Mouse (Mus musculus): ENCODE results near the gene Obscn.
A peak's percentile ranks its signal among the peaks of the same experiment; 100 is the strongest.

Obscn gene

DNA sequence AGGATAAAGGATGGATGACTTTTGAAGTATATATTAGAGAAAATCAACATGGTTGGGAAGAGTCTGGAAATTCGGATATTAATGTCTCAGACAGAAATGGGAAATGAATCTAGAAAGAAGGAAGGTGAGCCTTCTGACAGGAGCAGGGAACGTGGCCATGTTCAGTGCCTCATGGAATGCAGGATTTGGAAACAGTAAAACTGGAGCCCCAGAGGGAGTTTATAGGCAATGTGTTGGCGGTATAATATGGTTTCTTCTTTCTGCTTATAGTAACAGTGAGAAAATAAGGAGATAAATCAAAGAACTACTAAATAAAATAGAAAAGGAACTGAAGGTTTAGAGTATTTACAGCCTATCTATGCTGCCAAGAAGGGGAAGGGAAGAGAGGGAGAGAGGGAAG, 78.2 kb downstream of the Obscn start:
- no peak for DNase-seq (ENCODE audit: low read depth, low spot score)

DNA sequence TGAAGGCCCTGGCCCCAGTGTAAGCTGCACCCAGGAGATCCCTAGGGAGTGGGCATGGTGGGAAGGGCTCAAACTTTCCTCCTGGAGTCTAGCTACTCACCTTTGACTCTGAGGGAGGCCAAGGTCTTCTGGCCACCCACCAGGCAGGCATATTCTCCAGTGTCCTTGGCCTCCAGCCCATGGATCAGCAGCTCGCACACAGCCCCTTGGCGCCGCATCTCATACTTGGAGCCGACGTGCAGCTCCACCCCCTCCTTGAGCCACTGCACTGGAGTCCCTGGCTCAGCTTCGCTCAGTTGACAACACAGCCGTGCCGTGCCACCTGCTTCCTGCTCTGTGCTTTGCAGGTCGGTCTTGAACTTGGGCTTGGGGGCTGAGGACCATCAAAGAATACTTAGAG, 85.2 kb downstream of the Obscn start:
- no peak for DNase-seq (ENCODE audit: low read depth, low spot score)

DNA sequence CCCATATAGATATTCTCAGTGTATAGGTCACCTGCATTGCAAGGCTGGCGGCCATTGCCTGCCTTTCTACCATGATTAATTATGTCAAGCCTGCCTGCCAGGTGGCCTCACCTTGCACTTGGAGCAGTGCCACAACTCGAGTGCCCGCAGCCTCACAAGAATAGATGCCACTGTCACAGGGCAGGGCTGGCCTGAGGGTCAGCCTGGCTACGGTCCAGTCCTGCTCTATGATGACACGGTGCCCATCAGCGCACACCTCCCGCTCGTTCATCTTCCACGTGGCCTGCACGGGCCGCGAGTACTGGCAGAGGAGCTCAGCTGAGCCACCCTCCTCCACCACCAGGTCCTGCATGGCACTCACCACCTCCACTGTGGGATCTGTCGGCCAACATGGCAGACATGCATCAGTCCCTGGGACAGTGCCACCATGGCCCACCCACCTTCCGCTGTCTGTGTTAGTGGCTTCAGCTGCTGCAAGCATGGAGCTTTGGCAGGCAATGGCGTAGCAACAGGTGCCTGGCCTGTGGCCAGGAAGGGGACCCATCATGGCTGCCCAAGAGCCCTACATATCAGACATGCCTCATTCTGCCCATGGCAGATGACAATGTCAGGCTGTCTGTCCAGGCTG, 91.4 kb downstream of the Obscn start:
- DNase-seq (ENCODE audit: low read depth, low spot score) = no peak

DNA sequence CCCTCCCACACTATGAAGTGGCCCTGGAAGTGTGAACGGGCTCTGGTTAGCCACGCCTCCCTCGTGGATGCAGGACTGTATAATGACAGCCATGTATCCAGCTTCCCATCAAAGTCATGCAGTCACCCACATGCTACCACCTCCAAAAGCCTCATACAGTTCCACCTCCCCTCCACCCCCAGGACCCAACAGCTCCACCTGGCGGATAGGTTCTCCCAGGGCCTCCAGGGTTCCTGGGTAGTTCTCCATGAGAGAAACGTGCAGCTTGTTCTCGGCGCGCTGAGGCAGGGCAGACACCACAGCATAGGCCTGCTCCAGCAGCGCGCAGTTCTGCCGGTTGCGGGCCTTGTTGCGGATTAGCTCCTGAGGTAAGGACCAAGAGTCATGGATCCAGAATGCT, 107.2 kb downstream of the Obscn start:
- DNase-seq (ENCODE audit: low read depth, low spot score) = no peak

DNA sequence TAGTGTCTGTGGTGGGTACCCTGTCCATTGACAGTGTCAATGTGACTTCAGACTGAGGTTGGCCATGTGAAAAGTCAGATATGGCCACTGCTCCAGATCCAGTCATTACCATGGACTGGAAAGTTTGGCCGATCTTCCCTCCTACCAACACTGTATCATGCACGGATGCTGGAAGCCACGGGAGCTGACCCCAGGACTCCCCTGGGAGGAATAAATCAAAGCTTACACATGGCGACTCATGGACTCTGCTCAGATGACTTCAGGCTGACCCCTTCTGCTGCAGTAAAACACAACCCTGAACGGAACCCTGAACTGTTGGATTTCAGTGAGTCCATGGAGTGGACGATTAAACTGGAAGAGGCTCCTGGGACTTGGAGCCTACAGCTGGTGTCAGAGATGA, 109.8 kb downstream of the Obscn start:
- no peak for DNase-seq (ENCODE audit: low read depth, low spot score)

DNA sequence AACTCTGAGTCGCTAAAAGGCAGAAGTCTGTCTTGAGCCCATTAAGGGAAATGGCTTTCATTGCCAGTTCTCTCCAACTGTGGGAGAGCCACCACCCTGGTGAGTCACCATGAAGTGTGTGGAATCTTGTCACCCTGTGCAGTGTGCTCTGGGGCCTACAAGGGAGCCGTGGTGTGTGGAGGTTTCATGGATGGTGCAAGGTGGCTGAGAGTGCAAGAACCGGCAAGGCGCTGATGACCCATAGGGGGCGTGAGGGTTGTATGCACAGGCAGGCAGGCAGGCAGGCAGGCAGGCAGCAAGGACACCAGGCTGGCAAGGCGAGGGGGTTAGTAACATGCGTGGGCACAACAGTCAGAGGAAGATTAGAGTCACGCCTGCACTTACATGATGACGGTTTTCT, 121.2 kb downstream of the Obscn start:
- no peak for DNase-seq (ENCODE audit: low read depth, low spot score)

DNA sequence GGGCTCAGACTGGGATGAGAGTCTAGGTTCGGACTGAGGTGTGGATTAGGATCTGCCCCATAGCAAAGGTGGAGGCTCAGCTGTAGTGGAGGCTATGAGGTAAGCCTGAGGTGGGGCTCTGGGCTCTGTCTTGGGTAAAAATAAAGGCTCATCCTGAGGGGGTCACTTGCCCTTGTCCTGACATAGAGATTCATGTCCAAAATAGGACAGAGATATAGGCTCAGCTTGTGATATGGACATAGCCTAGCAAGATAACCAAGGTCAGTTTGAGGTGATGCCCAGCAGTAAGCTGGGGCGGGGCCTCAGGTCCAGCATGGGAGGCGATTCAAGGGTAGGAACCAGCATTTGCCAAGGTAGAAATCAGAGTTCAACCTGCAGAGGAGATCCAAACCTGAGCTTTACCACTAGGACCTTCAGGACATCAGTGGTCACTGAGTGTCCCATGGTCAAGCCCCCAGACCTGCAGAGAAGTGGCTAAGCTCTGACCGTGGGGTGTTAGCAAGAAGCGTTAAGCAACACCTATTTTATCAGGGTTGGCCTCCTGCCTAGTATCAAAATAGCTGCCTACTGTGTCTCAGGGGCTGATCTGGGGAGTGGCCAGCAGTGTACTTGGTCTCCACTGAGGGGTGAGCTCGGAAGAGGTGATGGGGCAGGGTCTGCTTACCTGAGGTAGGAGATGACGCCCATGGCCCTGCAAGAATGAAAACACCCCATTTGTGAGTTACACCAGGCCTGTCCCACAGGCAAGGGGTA, 133.7 kb downstream of the Obscn start:
- DNase-seq (ENCODE audit: low read depth, low spot score) = no peak

DNA sequence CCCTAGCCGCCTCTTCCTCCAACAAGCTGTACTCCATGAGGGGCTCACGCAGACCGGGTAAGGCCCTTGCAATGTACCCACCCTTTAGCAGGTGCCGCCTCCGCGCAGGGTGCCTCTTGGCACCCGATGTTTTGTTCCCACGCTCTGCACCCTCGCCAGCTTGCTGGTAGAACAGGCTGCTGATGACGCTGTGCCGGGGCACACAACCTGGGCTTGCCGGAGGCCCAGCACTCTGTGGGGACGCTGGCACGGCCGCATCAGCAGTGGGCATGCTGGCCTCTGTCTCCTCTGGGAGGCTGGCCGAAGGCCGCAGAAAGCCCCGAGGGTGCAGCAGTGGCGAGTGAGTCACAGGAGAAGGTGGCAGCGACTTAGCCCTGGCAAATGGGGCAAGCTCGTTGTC, 135.6 kb downstream of the Obscn start:
- no peak for DNase-seq (ENCODE audit: low read depth, low spot score)

DNA sequence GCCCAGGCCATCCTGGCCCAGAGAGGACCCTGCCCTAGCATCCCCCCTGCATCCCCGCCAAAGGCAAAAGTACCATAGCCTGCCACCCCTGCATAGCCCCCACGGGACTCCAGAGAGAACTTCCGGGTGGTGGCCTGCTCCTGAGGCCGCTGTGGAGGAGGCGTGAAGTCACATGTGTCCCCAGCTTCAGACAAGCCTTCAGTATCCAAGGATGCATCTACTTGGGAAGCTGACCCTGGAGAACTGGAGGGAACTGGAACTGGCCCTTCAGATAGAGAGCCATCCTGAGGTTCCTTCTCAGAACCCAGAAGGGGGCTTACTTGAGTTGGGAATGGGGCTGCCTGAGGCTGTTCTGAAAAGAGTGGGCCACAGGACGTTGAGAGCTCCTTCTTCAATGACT, 136.4 kb downstream of the Obscn start:
- DNase-seq (ENCODE audit: low read depth, low spot score) = no peak

DNA sequence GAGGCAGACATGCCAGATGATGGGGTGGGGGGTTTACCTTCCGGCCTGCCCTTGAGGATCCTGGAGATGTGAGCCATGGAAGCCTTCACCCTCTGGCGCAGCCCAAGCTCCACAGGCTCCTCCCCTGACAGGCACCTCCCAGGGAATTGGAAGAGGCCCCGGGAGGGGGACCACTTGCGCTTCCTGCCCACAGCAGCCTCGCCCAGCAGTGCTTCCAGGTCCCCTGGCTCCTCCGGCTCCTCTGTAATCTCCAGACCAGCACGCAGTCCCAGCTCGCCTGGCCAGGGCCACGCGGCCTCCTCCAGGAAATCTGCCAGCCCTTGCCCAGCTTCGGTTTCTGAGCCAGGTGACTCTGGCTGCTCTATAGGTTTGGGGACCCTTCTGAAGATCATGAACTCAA, 137.0 kb downstream of the Obscn start:
- DNase-seq (ENCODE audit: low read depth, low spot score) = no peak

DNA sequence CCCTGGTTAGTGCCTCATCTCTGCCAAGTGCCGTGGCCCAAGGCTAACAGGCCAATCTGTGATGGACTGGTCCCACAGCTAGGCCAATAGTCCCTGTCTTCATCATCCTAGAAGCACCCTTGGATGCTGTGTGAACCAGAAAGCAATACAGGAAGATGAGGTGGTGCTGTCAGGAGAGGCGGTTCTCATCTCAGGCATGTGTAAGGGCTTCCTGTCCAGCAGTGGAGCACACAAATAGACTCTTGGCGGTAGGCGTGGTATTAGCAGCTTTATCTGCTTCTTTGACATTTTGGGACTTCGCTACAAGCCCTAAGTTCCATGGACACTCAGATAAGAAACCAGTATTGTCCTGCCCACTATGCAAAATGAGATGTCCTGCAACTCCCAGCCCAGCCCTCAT, 138.7 kb downstream of the Obscn start:
- DNase-seq (ENCODE audit: low read depth, low spot score) = no peak

DNA sequence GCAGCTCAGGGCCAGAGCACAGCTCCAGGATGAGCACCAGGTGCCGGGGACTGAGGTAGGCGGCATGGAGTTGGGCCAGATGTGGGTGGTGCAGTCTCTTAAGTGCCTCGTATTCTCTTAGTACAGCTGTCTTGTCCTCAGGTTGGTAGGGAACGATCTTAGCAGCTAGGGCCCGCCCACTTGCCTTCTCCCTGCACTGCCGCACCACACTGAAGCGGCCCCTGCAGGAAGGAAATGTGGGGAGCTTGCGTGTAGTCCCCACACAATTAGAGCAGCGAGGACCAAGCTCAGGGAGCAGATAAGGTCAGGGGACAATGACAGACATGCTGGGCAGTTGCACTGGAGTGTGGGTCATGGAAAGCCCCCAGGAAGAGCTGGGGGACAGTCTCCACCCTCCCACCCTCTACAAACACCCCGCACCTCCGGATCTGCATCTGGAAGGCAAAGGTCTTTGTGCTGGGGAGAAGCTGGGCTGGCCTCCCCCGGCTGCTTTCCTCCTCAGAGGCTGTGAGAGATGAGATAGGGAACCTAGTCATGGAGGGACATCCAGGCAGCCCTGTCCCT, 140.3 kb downstream of the Obscn start:
- DNase-seq (ENCODE audit: low read depth, low spot score) = no peak

DNA sequence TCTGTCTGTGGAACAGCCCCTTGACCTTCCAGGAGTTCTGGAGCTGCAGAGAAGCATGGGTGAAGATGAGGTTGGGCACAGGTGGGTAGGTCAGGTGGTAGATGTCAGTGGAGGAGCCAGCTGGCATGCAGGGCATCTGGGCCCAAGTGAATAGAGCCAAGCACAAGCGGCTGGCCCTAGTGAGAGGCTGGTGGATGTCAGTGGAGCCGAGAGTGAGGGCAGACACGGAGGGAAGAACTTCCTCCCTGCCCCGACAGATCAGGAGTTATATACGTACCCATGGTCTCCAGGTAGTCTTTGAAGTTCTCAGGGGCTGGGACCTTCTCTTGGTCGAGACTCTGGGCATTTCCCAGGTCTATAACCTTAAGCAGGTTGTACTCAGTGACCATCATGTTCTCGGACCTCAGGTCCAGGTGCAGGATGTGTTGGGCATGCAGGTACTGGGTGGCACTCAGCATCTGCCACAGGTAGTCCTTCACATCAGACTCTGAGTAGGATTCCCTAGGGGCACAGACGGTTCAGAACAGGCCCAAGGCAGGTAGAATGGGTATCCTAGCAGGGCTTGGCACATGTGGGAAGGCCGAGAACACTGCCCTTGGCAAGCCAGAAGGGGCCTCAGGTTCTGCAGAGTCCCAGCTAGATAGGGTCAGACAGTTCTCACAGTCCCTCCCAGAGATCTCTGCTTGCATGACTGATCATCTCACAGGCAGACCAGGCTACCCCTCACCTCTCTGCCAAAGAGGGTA, 141.0 kb downstream of the Obscn start:
- DNase-seq (ENCODE audit: low read depth, low spot score) = no peak

DNA sequence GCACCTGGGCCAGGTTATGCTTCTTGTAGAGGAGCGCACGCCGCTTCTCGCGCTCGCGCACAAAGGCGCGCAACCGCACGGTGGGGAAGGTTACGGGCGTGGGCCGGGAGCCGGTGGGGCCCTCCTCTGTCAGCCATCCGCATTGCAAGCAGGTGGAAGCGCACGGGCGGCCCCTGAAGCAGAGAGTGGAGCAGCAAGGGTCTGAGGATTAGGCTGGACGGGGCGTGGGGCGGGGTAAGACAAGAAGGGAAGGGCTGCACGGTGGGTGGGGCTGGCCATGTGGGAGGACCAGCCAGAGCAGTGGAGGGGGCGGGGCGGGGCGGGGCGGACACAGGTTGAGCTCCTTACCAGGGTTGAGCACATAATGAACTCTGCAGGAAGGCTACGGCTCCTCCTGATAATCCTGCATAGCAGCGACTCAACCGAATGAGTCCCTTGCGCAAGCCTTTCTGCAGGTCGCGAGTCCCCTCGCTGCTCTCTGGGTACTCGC, 141.8 kb downstream of the Obscn start:
- peak; percentile 26 for DNase-seq (ENCODE audit: low read depth, low spot score)

DNA sequence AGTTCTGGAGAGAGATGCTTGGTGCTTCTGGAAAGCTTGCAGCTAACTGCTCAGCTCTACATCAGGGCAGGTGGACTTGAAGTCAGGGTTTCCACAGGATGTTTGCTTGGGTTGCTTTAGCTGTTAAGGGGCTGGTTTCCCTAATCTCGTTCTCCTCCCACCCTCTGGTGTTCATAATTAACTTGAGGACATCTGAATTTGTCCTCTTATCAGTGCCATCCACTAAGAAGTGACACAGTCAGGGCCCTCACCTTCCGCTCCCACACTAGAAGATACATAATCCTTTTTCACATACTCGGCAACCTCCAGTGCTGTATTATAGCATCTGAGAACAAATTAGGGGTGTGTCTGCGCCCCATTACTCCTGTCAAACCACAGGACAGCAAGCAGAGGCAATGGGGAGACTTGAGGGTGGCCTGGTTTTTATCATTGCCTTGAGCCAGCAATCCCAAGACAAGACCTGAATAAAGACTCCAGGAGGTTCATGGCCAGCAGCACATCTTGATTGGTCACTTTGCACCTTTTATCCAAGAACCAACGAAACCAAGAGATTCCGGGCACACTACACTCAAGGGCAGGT, 143.0 kb downstream of the Obscn start:
- no peak for DNase-seq (ENCODE audit: low read depth, low spot score)

DNA sequence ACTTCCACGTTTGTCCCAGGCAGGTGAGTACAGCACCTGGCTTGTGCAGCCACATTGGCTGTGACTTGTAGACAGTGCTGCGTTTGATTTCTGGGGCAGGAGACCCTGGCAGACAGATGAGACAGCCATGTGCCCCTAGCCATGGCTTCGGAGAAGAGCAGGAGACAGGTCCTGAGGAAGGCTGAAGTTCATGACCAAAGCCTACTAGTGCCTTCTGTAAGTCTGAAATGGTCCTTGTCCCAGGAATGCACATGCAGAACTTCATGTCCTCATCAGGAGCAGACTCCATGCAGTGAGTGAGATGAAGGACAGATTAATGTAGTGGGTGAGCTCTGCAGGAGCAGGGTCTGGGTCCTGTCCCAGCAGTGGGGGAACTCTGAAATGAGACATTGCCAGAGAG, 144.3 kb downstream of the Obscn start:
- no peak for DNase-seq (ENCODE audit: low read depth, low spot score)

DNA sequence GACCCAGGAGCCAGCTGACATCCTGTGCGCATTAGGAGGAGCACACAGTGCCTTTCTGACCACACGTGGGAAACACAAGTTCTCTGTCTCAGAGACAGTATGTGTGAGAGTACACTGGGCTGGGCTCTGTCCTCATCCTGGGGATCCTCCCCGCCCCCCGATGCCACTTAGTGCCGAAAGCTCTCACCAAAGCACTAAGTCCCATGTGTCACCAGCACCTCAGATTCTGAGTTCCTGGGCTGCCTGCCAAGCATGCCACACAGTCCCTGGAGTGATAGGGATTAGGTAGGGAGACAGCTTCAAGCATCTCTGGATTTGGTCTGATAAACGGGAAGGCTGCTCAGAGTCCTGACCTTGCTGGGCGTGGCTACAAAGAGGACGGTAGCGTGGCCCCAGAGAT, 145.4 kb downstream of the Obscn start:
- DNase-seq (ENCODE audit: low read depth, low spot score) = no peak

DNA sequence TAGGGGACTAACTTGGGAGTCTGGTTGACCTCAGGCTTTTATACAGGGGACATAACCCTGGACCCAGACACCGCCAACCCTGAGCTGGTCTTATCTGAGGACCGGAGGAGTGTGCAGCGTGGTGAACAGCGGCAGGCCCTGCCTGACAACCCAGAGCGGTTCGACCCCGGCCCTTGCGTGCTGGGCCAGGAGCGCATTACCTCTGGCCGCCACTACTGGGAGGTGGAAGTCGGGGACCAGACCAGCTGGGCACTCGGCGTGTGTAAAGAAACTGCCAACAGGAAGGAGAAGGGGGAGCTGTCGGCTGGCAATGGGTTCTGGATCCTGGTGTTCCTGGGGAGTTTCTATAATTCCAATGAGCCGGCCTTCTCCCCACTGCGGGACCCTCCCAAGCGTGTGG, 146.1 kb downstream of the Obscn start:
- DNase-seq (ENCODE audit: low read depth, low spot score) = no peak

DNA sequence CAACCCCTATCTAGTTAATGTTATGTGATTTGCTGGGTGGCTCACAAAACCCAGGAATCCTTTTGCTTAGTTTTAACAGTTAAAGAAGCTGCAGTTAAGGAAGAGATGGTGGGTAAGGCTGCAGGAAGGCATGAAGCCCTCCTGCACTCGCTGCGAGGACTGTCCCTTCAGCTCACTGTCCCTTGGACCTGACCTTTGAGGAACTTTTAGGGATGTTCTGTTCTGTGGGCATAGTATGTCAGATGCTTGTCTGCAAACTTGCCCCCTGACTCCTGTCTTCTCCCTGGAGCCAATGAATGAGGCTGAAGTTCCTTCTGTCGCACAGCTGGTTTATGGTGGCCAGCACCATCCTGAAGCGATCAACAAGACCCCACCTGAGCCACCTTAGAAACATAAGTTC, 147.0 kb downstream of the Obscn start:
- no peak for DNase-seq (ENCODE audit: low read depth, low spot score)

DNA sequence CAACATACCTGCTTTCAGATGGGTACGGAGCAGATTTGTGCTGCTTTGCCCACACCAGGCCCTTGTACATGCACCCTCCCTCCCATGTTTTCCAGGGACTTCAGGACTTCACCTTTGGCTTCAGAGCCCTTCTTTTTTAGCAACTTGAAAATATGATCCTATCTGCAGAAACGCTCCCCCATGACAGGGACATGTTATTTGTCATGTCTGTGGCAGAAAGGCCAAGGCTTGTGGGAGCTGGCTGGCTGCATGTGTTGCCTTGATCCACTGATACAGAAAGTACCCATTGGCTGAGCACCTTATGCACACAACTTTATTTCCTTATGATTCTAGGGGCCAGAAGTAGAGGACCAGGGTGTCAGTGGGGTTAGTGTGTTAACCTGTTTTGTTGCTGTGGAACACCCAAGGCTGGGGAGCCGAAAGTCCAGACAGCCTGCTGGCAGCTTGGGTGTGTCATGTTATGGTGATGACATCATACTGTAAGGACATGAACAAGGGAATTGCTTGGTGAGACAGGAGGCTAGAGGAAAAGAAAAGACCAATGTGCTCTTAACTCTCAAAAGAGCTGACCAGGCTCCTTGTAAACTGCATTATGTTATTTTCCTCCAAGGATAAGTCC, 150.8 kb downstream of the Obscn start:
- no peak for DNase-seq (ENCODE audit: low read depth, low spot score)

DNA sequence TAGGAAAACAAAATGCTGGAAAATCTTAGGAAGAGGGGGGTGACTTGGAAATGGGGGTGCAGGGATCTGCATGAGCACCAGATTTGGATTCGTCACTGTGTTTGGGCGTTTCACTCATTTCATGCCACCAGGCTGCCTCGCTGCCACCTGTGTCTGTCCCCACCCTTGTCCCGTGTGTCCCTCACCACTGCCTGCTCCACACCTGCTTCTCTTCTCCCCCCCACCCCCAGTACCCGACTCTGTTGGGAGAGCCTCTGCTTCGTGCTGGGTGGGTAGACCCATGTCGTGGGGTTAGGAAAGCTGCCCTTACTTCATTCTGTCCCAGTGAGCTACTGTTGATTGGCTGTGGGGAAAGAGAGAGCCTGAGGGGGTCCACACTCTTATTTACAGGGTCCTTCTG, 151.5 kb downstream of the Obscn start:
- DNase-seq (ENCODE audit: low read depth, low spot score) = no peak
